Mouse (Mus musculus): ENCODE data around the gene Tec. TPM values are rescaled to one million over a fixed set of nuclear protein-coding genes. Genes with fewer than 3 reads are reported as not detected.
A peak's percentile ranks its signal among the peaks of the same experiment; 100 is the strongest.

Tec gene
- polyA plus RNA-seq, 1 experiment = 12.2 TPM

DNA sequence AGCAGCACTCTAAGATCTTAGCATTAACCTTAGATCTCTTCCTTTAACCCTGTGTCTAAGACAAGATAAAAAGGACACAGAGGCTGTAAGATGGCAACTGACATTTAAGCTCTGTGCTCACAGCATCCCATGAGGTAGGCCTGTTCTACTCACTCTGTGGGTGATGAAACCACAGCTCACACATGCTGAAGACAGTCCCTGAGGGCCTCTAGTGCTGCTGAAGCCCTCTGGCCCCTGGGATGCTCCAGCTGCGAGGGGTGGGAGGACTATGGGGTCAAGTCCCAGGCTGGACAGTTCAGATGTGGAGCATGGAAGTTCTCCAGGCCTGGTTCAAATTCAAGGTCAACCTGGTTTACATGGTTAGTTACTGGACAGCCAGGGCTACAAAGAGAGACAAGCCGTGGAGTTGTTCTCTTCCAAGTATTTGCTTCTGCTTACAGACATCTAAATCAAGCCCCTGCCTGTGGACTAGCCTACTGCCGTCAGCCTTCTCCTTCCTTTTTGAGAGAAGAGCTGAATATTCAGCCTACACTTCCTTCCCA is 74.9 kb downstream of the Tec start:
- TF ChIP-seq POLR2A (IDR thresholded peaks at IDR 0.05; ENCODE audit: low read depth, low read length) (no peak), CTCF (IDR thresholded peaks at IDR 0.05; ENCODE audit: extremely low read depth, insufficient read depth, insufficient read length, insufficient replicate concordance) (no peak)
- Histone ChIP-seq H3K27me3 (ENCODE audit: control insufficient read depth, insufficient read depth, low read length) (no peaks in the 10 kb centered on the region), H3K36me3 (ENCODE audit: control insufficient read depth, insufficient read depth, low read length) (no peaks in the 10 kb centered on the region; the same call in 1 of the 2 replicates), H3K4me1 (ENCODE audit: control insufficient read depth, insufficient read depth, insufficient read length) (peaks cover 15% of the 10 kb centered on the region; the same call in 1 of the 2 replicates), H3K27ac (ENCODE audit: insufficient read depth, low read length) (no peak overlapping the region; the same call in 1 of the 2 replicates), H3K4me3 (ENCODE audit: extremely low read depth, insufficient read depth, insufficient read length) (no peak overlapping the region)
- DNase-seq (ENCODE audit: low read depth in 1 of 2, low spot score in 2 of 2) = no peak
- 39% methylated on average over 3 of the region's 3 CpGs for WGBS

- Histone ChIP-seq H3K27ac (ENCODE audit: insufficient read depth, low read length) (no peak overlapping the region), H3K27me3 (ENCODE audit: control insufficient read depth, insufficient read depth, low read length) (no peaks in the 10 kb centered on the region), H3K4me1 (ENCODE audit: control insufficient read depth, insufficient read depth, insufficient read length) (peaks cover 13% of the 10 kb centered on the region; the same call in 1 of the 2 replicates), H3K4me3 (ENCODE audit: extremely low read depth, insufficient read depth, insufficient read length) (no peak overlapping the region), H3K36me3 (ENCODE audit: control insufficient read depth, insufficient read depth, low read length) (peaks cover 2% of the 10 kb centered on the region)
- DNase-seq (ENCODE audit: low read depth in 1 of 2, low spot score in 2 of 2) = no peak
- TF ChIP-seq POLR2A (IDR thresholded peaks at IDR 0.05; ENCODE audit: low read depth, low read length) (no peak), CTCF (IDR thresholded peaks at IDR 0.05; ENCODE audit: extremely low read depth, insufficient read depth, insufficient read length, insufficient replicate concordance) (no peak)
- WGBS = 67% methylated on average over 6 of the region's 6 CpGs
Measured at GRCm38 (mm10) chr5:72791789-72792188, 76.5 kb downstream of the Tec start.

GRCm38 (mm10) chr5:72791386-72791785 is 76.9 kb downstream of the Tec start:
- WGBS = 72% methylated on average over 4 of the region's 4 CpGs
- H3K27me3 ChIP-seq (ENCODE audit: control insufficient read depth, insufficient read depth, low read length) = no peaks in the 10 kb centered on the region
- peaks cover 2% of the 10 kb centered on the region for H3K36me3 ChIP-seq (ENCODE audit: control insufficient read depth, insufficient read depth, low read length)
- DNase-seq (ENCODE audit: low read depth in 1 of 2, low spot score in 2 of 2) = no peak
- H3K4me1 ChIP-seq (ENCODE audit: control insufficient read depth, insufficient read depth, insufficient read length) = peaks cover 10% of the 10 kb centered on the region; the same call in 1 of the 2 replicates
- TF ChIP-seq POLR2A (IDR thresholded peaks at IDR 0.05; ENCODE audit: low read depth, low read length) (no peak), CTCF (IDR thresholded peaks at IDR 0.05; ENCODE audit: extremely low read depth, insufficient read depth, insufficient read length, insufficient replicate concordance) (no peak)
- H3K27ac ChIP-seq (ENCODE audit: insufficient read depth, low read length) = no peak overlapping the region
- no peak overlapping the region for H3K4me3 ChIP-seq (ENCODE audit: extremely low read depth, insufficient read depth, insufficient read length)

- no peaks in the 10 kb centered on the region for H3K4me1 ChIP-seq (ENCODE audit: control insufficient read depth, insufficient read depth, insufficient read length)
- no peak overlapping the region for H3K27ac ChIP-seq (ENCODE audit: insufficient read depth, low read length)
- 73% methylated on average over 4 of the region's 4 CpGs for whole genome bisulfite sequencing
- TF ChIP-seq POLR2A (IDR thresholded peaks at IDR 0.05; ENCODE audit: low read depth, low read length) (no peak), CTCF (IDR thresholded peaks at IDR 0.05; ENCODE audit: extremely low read depth, insufficient read depth, insufficient read length, insufficient replicate concordance) (0 out of 2 replicates have a peak, but pooled peaks have one; percentile 7)
- H3K27me3 ChIP-seq (ENCODE audit: control insufficient read depth, insufficient read depth, low read length) = no peaks in the 10 kb centered on the region
- H3K4me3 ChIP-seq (ENCODE audit: extremely low read depth, insufficient read depth, insufficient read length) = no peak overlapping the region
- no peak for DNase-seq (ENCODE audit: low read depth in 1 of 2, low spot score in 2 of 2)
- peaks cover 21% of the 10 kb centered on the region for H3K36me3 ChIP-seq (ENCODE audit: control insufficient read depth, insufficient read depth, low read length)
Measured at GRCm38 (mm10) chr5:72785451-72785850, 82.8 kb downstream of the Tec start.

GRCm38 (mm10) chr5:72784719-72785118 is 83.6 kb downstream of the Tec start:
- no peaks in the 10 kb centered on the region for H3K27me3 ChIP-seq (ENCODE audit: control insufficient read depth, insufficient read depth, low read length)
- no peak for TF ChIP-seq POLR2A (IDR thresholded peaks at IDR 0.05; ENCODE audit: low read depth, low read length)
- no peak for TF ChIP-seq CTCF (IDR thresholded peaks at IDR 0.05; ENCODE audit: extremely low read depth, insufficient read depth, insufficient read length, insufficient replicate concordance)
- no peaks in the 10 kb centered on the region for H3K4me1 ChIP-seq (ENCODE audit: control insufficient read depth, insufficient read depth, insufficient read length)
- no peak for DNase-seq (ENCODE audit: low read depth in 1 of 2, low spot score in 2 of 2)
- no peak overlapping the region for H3K27ac ChIP-seq (ENCODE audit: insufficient read depth, low read length)
- no peak overlapping the region for H3K4me3 ChIP-seq (ENCODE audit: extremely low read depth, insufficient read depth, insufficient read length)
- WGBS = 82% methylated on average over 3 of the region's 3 CpGs
- H3K36me3 ChIP-seq (ENCODE audit: control insufficient read depth, insufficient read depth, low read length) = peaks cover 22% of the 10 kb centered on the region

GRCm38 (mm10) chr5:72783957-72784356 is 84.3 kb downstream of the Tec start:
- H3K4me3 ChIP-seq (ENCODE audit: extremely low read depth, insufficient read depth, insufficient read length) = no peak overlapping the region
- no peak for TF ChIP-seq POLR2A (IDR thresholded peaks at IDR 0.05; ENCODE audit: low read depth, low read length)
- no peak for TF ChIP-seq CTCF (IDR thresholded peaks at IDR 0.05; ENCODE audit: extremely low read depth, insufficient read depth, insufficient read length, insufficient replicate concordance)
- H3K36me3 ChIP-seq (ENCODE audit: control insufficient read depth, insufficient read depth, low read length) = peaks cover 22% of the 10 kb centered on the region
- no peaks in the 10 kb centered on the region for H3K4me1 ChIP-seq (ENCODE audit: control insufficient read depth, insufficient read depth, insufficient read length)
- DNase-seq (ENCODE audit: low read depth in 1 of 2, low spot score in 2 of 2) = no peak
- no peaks in the 10 kb centered on the region for H3K27me3 ChIP-seq (ENCODE audit: control insufficient read depth, insufficient read depth, low read length)
- 85% methylated on average over 8 of the region's 8 CpGs for WGBS
- no peak overlapping the region for H3K27ac ChIP-seq (ENCODE audit: insufficient read depth, low read length)

DNA sequence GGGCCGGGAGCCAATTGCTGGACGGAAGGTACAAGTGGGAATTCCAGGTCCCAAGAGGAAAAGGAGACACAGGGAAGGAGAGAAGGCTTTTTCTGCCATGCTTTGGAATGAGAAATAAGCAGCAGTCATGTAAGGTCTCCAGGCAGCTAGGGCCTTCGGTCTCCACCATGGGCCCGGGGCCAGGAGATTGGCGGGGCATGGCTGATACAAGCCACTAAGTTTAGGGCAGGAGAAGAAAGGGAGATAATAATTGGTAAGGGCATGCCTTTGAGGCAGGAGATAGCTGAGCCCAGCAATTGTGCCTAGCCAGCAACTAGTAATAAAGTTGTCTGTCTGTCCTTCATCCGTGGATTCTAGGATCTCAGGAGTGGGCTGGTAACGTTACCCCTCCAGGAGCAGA is 85.2 kb downstream of the Tec start:
- no peak overlapping the region for H3K27ac ChIP-seq (ENCODE audit: insufficient read depth, low read length)
- TF ChIP-seq CTCF (IDR thresholded peaks at IDR 0.05; ENCODE audit: extremely low read depth, insufficient read depth, insufficient read length, insufficient replicate concordance) = no peak
- no peak for TF ChIP-seq POLR2A (IDR thresholded peaks at IDR 0.05; ENCODE audit: low read depth, low read length)
- 94% methylated on average over 7 of the region's 7 CpGs for WGBS
- peaks cover 24% of the 10 kb centered on the region for H3K36me3 ChIP-seq (ENCODE audit: control insufficient read depth, insufficient read depth, low read length)
- DNase-seq (ENCODE audit: low read depth in 1 of 2, low spot score in 2 of 2) = no peak
- no peaks in the 10 kb centered on the region for H3K4me1 ChIP-seq (ENCODE audit: control insufficient read depth, insufficient read depth, insufficient read length)
- no peak overlapping the region for H3K4me3 ChIP-seq (ENCODE audit: extremely low read depth, insufficient read depth, insufficient read length)
- no peaks in the 10 kb centered on the region for H3K27me3 ChIP-seq (ENCODE audit: control insufficient read depth, insufficient read depth, low read length)
